Mouse (Mus musculus): ENCODE measurements at regions not wholly inside any gene's neighbourhood (a gene's known extent, or its start where the extent isn't known, plus 50 kb on each side); places are given as distances from the start of the nearest gene placed in this dataset.

DNA sequence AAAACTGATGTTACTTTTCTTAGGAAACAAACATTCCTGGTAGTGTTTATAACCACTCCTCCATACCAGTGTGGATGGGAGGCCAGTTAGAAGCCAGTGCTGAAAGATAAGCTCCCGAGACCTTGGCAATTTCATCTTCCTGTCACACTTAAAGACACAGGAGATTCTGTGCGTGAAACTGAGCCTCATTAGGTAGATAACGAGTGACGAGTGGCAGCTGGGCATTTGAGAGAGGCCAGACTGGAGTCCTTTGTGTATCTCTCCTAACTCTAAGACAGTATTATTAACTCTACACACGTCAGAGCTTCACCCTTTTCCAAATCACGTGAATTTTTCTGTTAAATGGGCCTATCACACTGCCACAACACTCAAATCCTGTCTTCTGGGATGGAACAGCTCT, 112.1 kb downstream of the 1190002N15Rik start:
- 30% methylated on average over 6 of the region's 6 CpGs for WGBS
- no peak overlapping the region for H3K27ac ChIP-seq (replicated peaks)
- ATAC-seq (ENCODE audit: low FRiP score, low read depth): no peak
- H3K27me3 ChIP-seq: no peaks in the 10 kb centered on the region
- no peaks in the 10 kb centered on the region for H3K9me3 ChIP-seq
- H3K9ac ChIP-seq: no peak overlapping the region
- no peak overlapping the region for H3K4me2 ChIP-seq
- H3K4me3 ChIP-seq: no peak overlapping the region
- H3K36me3 ChIP-seq: no peaks in the 10 kb centered on the region
- no peaks in the 10 kb centered on the region for H3K4me1 ChIP-seq (replicated peaks)

DNA sequence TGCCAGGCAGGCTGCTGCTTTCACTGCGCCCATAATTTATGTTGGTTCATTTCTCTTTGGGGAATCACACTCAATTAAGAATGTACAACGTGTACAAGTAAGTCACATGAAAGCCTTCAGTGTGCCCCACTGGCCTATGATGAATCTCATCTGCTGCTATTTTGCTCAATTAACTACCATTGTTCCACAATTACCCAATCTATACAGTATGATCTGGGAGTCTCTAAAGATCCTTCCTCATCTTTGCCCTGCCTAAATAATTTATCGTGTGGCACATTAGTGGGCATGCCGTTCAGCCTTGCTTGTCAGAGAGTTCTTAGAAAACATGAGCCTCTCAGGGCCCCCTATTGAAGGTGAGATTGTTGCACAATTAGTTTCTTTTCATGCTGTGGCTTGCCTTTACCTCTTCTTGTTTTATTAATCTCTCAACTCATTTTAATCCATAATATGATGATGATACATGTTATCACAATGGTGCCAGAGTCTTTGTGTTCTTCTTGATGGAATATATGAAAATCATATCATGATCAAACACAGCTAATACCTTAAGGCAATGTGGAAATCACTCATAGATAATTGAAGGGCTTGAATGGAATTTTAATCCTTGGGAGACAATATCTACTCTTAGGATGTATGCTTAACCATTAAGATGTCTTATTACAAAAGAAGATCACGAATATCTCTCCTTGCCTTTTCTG, 113.3 kb downstream of the 1190002N15Rik start:
- no peaks in the 10 kb centered on the region for H3K9me3 ChIP-seq
- H3K9ac ChIP-seq: no peak overlapping the region
- no peak overlapping the region for H3K4me3 ChIP-seq
- no peak overlapping the region for H3K27ac ChIP-seq (replicated peaks)
- 41% methylated on average over 5 of the region's 5 CpGs for WGBS
- no peaks in the 10 kb centered on the region for H3K36me3 ChIP-seq
- peak; percentile 66 for ATAC-seq (ENCODE audit: low FRiP score, low read depth)
- no peak overlapping the region for H3K4me2 ChIP-seq
- no peaks in the 10 kb centered on the region for H3K27me3 ChIP-seq
- H3K4me1 ChIP-seq (replicated peaks): no peaks in the 10 kb centered on the region

GRCm38 (mm10) chr9:94410546-94410945, 127.3 kb downstream of the 1190002N15Rik start:
- Histone ChIP-seq H3K36me3 (no peaks in the 10 kb centered on the region), H3K9me3 (no peaks in the 10 kb centered on the region), H3K27ac (replicated peaks) (peak overlapping the region; percentile 59; the same call in 1 of the 2 replicates), H3K4me3 (no peak overlapping the region), H3K4me2 (no peak overlapping the region), H3K27me3 (no peaks in the 10 kb centered on the region), H3K9ac (no peak overlapping the region), H3K4me1 (replicated peaks) (peaks cover 14% of the 10 kb centered on the region; the same call in 1 of the 2 replicates)
- ATAC-seq (ENCODE audit: low FRiP score, low read depth): 0 out of 2 replicates have a peak, but pooled peaks have one; percentile 60
- 38% methylated on average over 8 of the region's 8 CpGs for WGBS

DNA sequence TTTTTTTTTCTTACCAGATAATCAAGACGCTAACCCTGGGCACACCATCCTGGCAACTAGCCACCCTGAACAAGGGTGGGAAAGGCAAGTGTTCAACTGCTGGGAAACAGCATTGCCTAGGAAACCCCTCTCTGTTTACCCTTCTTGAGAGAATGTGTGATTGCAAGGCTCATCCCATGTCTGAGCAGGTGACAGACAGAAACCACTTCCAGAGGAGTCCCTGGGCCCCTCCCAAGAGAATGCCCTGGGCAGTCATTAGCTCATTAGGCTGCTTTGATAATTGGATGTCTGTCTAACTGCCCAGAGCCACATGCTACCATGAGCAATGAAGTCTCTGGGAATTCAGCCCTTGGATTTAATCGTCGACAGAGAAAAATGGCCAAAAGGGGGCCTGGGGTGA, 127.8 kb downstream of the 1190002N15Rik start:
- Histone ChIP-seq H3K4me1 (replicated peaks) (peaks cover 14% of the 10 kb centered on the region; the same call in 1 of the 2 replicates), H3K4me3 (no peak overlapping the region), H3K36me3 (no peaks in the 10 kb centered on the region), H3K4me2 (no peak overlapping the region), H3K9me3 (no peaks in the 10 kb centered on the region), H3K27me3 (no peaks in the 10 kb centered on the region), H3K27ac (replicated peaks) (no peak overlapping the region), H3K9ac (no peak overlapping the region)
- ATAC-seq (ENCODE audit: low FRiP score, low read depth): peak; percentile 94
- 9% methylated on average over 3 of the region's 3 CpGs for WGBS

- H3K9me3 ChIP-seq: no peaks in the 10 kb centered on the region
- no peak for ATAC-seq (ENCODE audit: low FRiP score, low read depth)
- H3K36me3 ChIP-seq: no peaks in the 10 kb centered on the region
- H3K4me1 ChIP-seq (replicated peaks): peaks cover 14% of the 10 kb centered on the region; the same call in 1 of the 2 replicates
- H3K27ac ChIP-seq (replicated peaks): no peak overlapping the region
- no peak overlapping the region for H3K4me2 ChIP-seq
- WGBS: 52% methylated on average over 7 of the region's 7 CpGs
- no peaks in the 10 kb centered on the region for H3K27me3 ChIP-seq
- H3K9ac ChIP-seq: no peak overlapping the region
- no peak overlapping the region for H3K4me3 ChIP-seq
Observed at GRCm38 (mm10) chr9:94408635-94409323, 129.1 kb downstream of the 1190002N15Rik start.

DNA sequence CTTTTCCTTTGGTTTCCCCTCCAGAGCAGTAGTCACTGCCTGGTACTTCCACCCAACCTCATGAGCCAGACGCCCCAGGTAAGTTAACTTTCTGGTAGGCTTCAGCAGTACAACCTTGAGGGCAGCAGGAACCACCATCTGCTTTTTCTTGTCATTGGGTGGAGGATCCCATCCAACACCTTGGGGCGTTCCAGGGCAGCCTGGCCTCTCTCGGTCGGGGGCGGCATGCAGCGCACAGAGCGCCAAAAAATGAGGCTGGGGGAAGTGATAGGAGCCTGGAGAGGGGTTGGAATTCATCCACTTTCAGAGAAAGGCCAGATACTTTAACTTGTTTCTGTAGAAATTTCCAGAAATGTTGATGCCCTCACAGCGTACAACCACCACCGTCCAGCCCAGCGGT, 130.2 kb downstream of the 1190002N15Rik start:
- Histone ChIP-seq H3K27ac (replicated peaks) (no peak overlapping the region), H3K27me3 (no peaks in the 10 kb centered on the region), H3K4me3 (no peak overlapping the region), H3K9ac (no peak overlapping the region), H3K36me3 (no peaks in the 10 kb centered on the region), H3K4me2 (no peak overlapping the region), H3K9me3 (no peaks in the 10 kb centered on the region), H3K4me1 (replicated peaks) (peaks cover 14% of the 10 kb centered on the region; the same call in 1 of the 2 replicates)
- 95% methylated on average over 10 of the region's 10 CpGs for WGBS
- ATAC-seq (ENCODE audit: low FRiP score, low read depth): no peak

DNA sequence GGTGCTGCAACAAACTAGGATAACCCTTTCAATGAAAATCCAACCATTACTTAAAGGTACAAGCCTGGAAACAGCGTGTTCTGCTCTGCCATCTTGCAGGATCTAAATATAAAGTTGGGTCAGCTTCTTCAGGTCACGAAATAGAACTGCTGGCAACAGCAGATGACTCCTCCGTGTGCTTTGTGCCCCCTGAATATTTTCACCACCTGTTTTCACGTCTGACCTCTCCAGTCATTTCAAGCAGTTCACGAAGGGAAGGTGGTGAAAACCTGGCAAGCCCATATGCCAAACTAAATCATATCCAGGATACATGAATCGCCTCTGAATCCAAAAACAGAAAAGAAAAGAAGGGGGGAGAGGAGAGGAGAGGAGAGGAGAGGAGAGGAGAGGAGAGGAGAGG, 133.3 kb downstream of the 1190002N15Rik start:
- 76% methylated on average over 6 of the region's 6 CpGs for WGBS
- H3K27ac ChIP-seq (replicated peaks): no peak overlapping the region
- no peak overlapping the region for H3K4me2 ChIP-seq
- no peaks in the 10 kb centered on the region for H3K9me3 ChIP-seq
- H3K36me3 ChIP-seq: no peaks in the 10 kb centered on the region
- H3K4me1 ChIP-seq (replicated peaks): 0 out of 2 replicates have a peak, but pooled peaks cover 4% of the 10 kb centered on the region
- ATAC-seq (ENCODE audit: low FRiP score, low read depth): no peak
- no peak overlapping the region for H3K4me3 ChIP-seq
- H3K27me3 ChIP-seq: no peaks in the 10 kb centered on the region
- H3K9ac ChIP-seq: no peak overlapping the region

- Histone ChIP-seq H3K9me3 (no peaks in the 10 kb centered on the region), H3K27ac (replicated peaks) (no peak overlapping the region), H3K4me1 (replicated peaks) (no peaks in the 10 kb centered on the region), H3K36me3 (no peaks in the 10 kb centered on the region), H3K27me3 (no peaks in the 10 kb centered on the region), H3K9ac (no peak overlapping the region), H3K4me2 (no peak overlapping the region), H3K4me3 (no peak overlapping the region)
- no peak for ATAC-seq (ENCODE audit: low FRiP score, low read depth)
- WGBS: 91% methylated on average over 1 of the region's 1 CpGs
Observed at GRCm38 (mm10) chr9:94400596-94400995, 137.3 kb downstream of the 1190002N15Rik start.

- Histone ChIP-seq H3K9me3 (no peaks in the 10 kb centered on the region), H3K9ac (no peak overlapping the region), H3K27ac (replicated peaks) (peak overlapping the region; percentile 6; the same call in 1 of the 2 replicates), H3K27me3 (no peaks in the 10 kb centered on the region), H3K4me1 (replicated peaks) (no peaks in the 10 kb centered on the region), H3K36me3 (no peaks in the 10 kb centered on the region), H3K4me3 (no peak overlapping the region), H3K4me2 (no peak overlapping the region)
- ATAC-seq (ENCODE audit: low FRiP score, low read depth): peak; percentile 68
- WGBS: 46% methylated on average over 5 of the region's 5 CpGs
Observed at GRCm38 (mm10) chr9:94395215-94395614, 142.7 kb downstream of the 1190002N15Rik start.

DNA sequence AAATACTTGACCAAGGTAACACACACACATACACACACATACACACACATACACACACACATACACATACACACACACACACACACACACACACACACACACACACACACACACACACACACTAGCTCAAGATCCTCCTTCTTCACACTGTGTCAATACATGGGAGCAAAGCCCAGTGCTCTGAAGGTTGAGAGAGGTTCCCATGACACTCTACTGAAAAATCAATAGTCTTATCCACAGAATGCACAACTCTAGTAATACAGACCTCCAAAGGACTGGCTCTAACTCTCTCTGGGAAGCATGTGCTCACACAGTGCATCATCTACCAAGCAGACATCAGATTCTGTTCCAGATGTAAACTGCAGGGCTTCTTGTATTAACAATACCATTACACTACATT, 151.7 kb downstream of the 1190002N15Rik start:
- no peaks in the 10 kb centered on the region for H3K9me3 ChIP-seq

GRCm38 (mm10) chr9:94382293-94382692, 155.6 kb downstream of the 1190002N15Rik start:
- Histone ChIP-seq H3K27ac (replicated peaks) (no peak overlapping the region), H3K27me3 (no peaks in the 10 kb centered on the region), H3K4me1 (replicated peaks) (peaks cover 15% of the 10 kb centered on the region), H3K4me3 (no peak overlapping the region), H3K36me3 (no peaks in the 10 kb centered on the region), H3K4me2 (no peak overlapping the region), H3K9ac (no peak overlapping the region), H3K9me3 (no peaks in the 10 kb centered on the region)
- 80% methylated on average over 2 of the region's 2 CpGs for WGBS
- ATAC-seq (ENCODE audit: low FRiP score, low read depth): 0 out of 2 replicates have a peak, but pooled peaks have one; percentile 54

More for the DNA sequence above, 151.7 kb downstream of the 1190002N15Rik start:
- no peak for ATAC-seq (ENCODE audit: low FRiP score, low read depth)
- Histone ChIP-seq H3K27ac (replicated peaks) (no peak overlapping the region), H3K9ac (no peak overlapping the region), H3K4me2 (no peak overlapping the region), H3K4me3 (no peak overlapping the region), H3K27me3 (no peaks in the 10 kb centered on the region), H3K36me3 (no peaks in the 10 kb centered on the region), H3K4me1 (replicated peaks) (no peaks in the 10 kb centered on the region)

GRCm38 (mm10) chr9:94378835-94379234, 159.0 kb downstream of the 1190002N15Rik start:
- Histone ChIP-seq H3K27me3 (no peaks in the 10 kb centered on the region), H3K27ac (replicated peaks) (0 out of 2 replicates have a peak overlapping the region, but pooled peaks have one; percentile 3), H3K9me3 (no peaks in the 10 kb centered on the region), H3K9ac (no peak overlapping the region), H3K36me3 (no peaks in the 10 kb centered on the region), H3K4me3 (no peak overlapping the region), H3K4me2 (no peak overlapping the region), H3K4me1 (replicated peaks) (peaks cover 15% of the 10 kb centered on the region)
- ATAC-seq (ENCODE audit: low FRiP score, low read depth): peak; percentile 56
- WGBS: 30% methylated on average over 5 of the region's 5 CpGs
